Mouse (Mus musculus) central nervous system, embryonic 11.5 days (tissue): Measurements from ENCODE around the gene 5730409E04Rik. TPM values are rescaled to one million over a fixed set of nuclear protein-coding genes. Genes with fewer than 3 reads are reported as not detected.

Source experiments
- polyA plus RNA-seq: library from polyadenylated mRNA; depleted of rRNA; stranded (reverse); fragments of >200 nt; gene quantifications from 2 replicates; pipeline ENCODE4 v1.2.3, GENCODE M21; 2012; rRNA removed

5730409E04Rik gene
- 3.2 and 5.5 TPM in 2 replicates for polyA plus RNA-seq

DNA sequence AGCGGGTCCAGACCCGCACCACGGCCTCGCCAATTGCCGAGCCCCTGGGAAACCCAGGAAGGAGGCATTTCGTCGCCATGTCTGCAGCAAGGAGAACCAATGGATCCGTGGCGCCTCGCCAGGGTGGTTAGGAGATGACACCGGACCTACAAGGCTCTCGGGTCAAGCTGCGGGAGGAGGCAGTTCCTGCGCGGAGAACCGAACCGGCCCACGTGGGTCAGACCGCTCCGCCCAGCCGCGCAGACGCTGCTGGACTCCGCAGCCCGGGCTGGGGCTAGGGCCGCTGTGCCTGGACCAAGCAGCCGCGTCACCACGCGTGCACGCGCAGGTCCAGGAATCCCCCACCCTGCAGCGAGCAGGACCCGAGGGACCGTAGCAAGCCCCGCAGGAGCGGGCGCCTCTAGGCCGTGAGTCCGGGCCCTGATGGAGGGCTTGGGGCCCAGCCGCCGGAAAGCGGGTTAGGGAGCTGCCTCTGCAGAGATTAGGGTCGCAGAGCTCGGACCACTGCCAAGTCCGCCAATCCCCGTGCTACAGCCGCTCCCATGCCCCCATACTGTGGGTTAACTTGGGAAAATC lies at the start of gene 5730409E04Rik:
TSS of gene 5730409E04Rik (plus strand) at position 213 of the 576 bp plus-strand sequence.

Other genes starting within 250 kb of the 5730409E04Rik start
- 6.2 and 6.3 TPM in 2 replicates for gene Ago3, start 180.3 kb upstream of the 5730409E04Rik start, polyA plus RNA-seq
- 74.1 and 75.5 TPM in 2 replicates for gene Ago1, start 141.2 kb upstream of the 5730409E04Rik start, polyA plus RNA-seq
- 3.8 and 4.2 TPM in 2 replicates for gene Ago4, start 76.3 kb upstream of the 5730409E04Rik start, polyA plus RNA-seq
- 42.0 and 109 TPM in 2 replicates for gene Clspn, start 52.9 kb upstream of the 5730409E04Rik start, polyA plus RNA-seq
- gene Psmb2, start 67.8 kb downstream of the 5730409E04Rik start, polyA plus RNA-seq, result 201 and 288 TPM in 2 replicates
- gene Tfap2e, start 126.4 kb downstream of the 5730409E04Rik start, polyA plus RNA-seq, result 1.8 and 4.6 TPM in 2 replicates
- gene Ncdn, start 143.6 kb downstream of the 5730409E04Rik start, polyA plus RNA-seq, result 29.1 and 30.3 TPM in 2 replicates
- 25.6 and 27.6 TPM in 2 replicates for gene AU040320, start 143.7 kb downstream of the 5730409E04Rik start, polyA plus RNA-seq